Mouse (Mus musculus): ENCODE data around the gene Otud7a.
A peak's percentile ranks its signal among the peaks of the same experiment; 100 is the strongest.

Otud7a gene

DNA sequence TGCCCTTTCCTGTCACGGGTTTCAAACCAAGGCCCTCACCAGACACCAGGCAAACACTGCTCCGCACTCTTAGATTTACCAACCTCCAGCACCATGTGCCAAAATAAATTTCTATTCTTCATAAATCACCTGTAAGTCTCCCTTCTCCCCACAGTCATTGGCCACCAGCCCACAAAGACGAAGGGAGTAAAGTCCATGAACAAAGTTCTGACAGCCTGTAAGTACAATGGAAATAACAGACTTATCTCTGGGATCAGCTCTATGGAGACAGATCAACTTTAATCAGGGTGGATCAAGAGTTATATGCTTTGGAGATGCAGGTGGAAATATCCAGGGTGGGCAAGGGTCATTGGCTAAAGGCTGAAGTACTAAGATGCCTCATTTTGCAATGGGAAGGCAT, 336.3 kb downstream of the Otud7a start:
- DNase-seq: no peak

GRCm38 (mm10) chr7:63789743-63790142, 345.2 kb downstream of the Otud7a start:
- DNase-seq: no peak

- DNase-seq: peak; percentile 49
Measured at GRCm38 (mm10) chr7:63796001-63796632, 351.6 kb downstream of the Otud7a start.

- no peak for DNase-seq
Measured at GRCm38 (mm10) chr7:63798446-63798845, 353.9 kb downstream of the Otud7a start.

GRCm38 (mm10) chr7:63799304-63799703, 354.8 kb downstream of the Otud7a start:
- no peak for DNase-seq

DNA sequence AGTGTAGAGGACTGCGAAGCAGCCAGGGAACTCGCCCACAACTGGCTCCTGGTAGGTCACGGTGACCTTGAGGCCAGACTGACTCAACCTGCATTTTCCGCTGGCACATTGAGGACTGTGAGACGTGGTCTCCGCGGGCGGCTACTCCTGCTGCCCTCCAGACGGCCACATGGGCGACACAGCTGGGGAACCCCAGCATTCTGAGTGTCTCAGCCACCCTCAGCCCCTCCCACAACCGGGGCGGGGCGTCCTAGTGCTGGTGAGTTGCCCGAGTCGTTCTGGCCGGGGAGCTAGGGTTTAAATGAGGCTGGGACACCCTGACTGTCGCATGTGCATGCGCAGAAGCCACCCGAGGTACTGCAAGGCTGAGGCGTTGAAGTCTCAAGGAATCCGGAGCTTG, 358.2 kb downstream of the Otud7a start:
- DNase-seq: no peak

Data from embryo, embryonic 11 days (tissue).